ENCODE assay signal across 27 mouse cellular contexts in the genomic region with DNA sequence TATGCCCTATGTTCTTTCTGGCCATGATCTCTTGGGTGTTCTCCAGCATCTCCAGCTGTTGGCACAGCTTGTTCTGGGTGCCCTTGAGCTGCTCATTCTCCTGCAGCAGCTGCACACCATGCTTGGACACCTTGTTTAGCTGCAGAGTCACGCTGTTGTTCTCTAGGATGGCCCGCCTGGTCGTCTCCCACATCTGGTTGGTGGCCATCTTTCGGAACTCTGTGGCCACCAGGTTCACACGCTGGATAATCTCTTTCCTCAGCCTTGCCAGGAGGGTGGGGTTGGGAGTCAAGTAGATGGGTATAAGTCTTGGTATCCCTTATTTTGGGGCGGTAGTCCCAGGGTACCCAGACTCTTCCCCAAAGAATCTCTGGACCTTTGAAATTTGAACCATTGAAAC. TPM values are rescaled to one million over a fixed set of nuclear protein-coding genes. Genes with fewer than 3 reads are reported as not detected.
"Had no signal": no experiment of that assay in that cellular context is flagged by ENCODE, and none has a peak within 500 bp of the region (broad histone marks: within the 10 kb centered on the region; RNA-seq: fewer than 3 reads in every experiment).

No protein-coding gene starts in this region.

- H3K27me3 ChIP-seq: embryonic facial prominence, embryonic 15.5 days had no signal

- H3K4me3 ChIP-seq: embryonic facial prominence, embryonic 10.5 days; embryonic facial prominence, embryonic 12.5 days; embryonic facial prominence, embryonic 13.5 days; embryonic facial prominence, embryonic 15.5 days; erythroblast, embryonic 14.5 days; forebrain, embryonic 10.5 days; forebrain, embryonic 12.5 days; forebrain, embryonic 13.5 days; forebrain, embryonic 15.5 days; gastrocnemius, adult 2 months; heart, adult 2 months; heart, embryonic 10.5 days had no signal

- H3K27ac ChIP-seq: embryonic facial prominence, embryonic 10.5 days; embryonic facial prominence, embryonic 12.5 days; embryonic facial prominence, embryonic 13.5 days; embryonic facial prominence, embryonic 15.5 days; forebrain, embryonic 10.5 days; forebrain, embryonic 12.5 days; forebrain, embryonic 13.5 days; forebrain, embryonic 15.5 days; gastrocnemius, adult 2 months; heart, adult 2 months; heart, embryonic 10.5 days had no signal

- H3K9me3 ChIP-seq: embryonic facial prominence, embryonic 10.5 days; embryonic facial prominence, embryonic 12.5 days; embryonic facial prominence, embryonic 13.5 days; embryonic facial prominence, embryonic 15.5 days; forebrain, embryonic 10.5 days; forebrain, embryonic 12.5 days; forebrain, embryonic 13.5 days; forebrain, embryonic 15.5 days; heart, embryonic 10.5 days had no signal

- H3K9ac ChIP-seq: embryonic facial prominence, embryonic 12.5 days; embryonic facial prominence, embryonic 13.5 days; embryonic facial prominence, embryonic 15.5 days; forebrain, embryonic 12.5 days; forebrain, embryonic 13.5 days; forebrain, embryonic 15.5 days; forebrain, postnatal 0 days had no signal

- H3K4me2 ChIP-seq: embryonic facial prominence, embryonic 12.5 days; embryonic facial prominence, embryonic 13.5 days; embryonic facial prominence, embryonic 15.5 days; forebrain, embryonic 12.5 days; forebrain, embryonic 13.5 days; forebrain, embryonic 15.5 days had no signal

- H3K36me3 ChIP-seq: embryonic facial prominence, embryonic 10.5 days; embryonic facial prominence, embryonic 12.5 days; embryonic facial prominence, embryonic 13.5 days; embryonic facial prominence, embryonic 15.5 days; forebrain, embryonic 10.5 days; forebrain, embryonic 12.5 days; forebrain, embryonic 15.5 days; heart, embryonic 10.5 days had no signal

- ATAC-seq: forebrain, embryonic 13.5 days; forebrain, embryonic 14.5 days; forebrain, embryonic 15.5 days; forebrain, embryonic 16.5 days; forebrain, postnatal 0 days had no signal

RNA-seq across cellular contexts. Expression of a gene that starts 4.1 kb away (rescaled TPM):
- polyA plus RNA-seq: erythroblast, embryonic 14.5 days had no signal

RNA-seq across cellular contexts. Expression of a gene that starts 4.3 kb away (rescaled TPM):
- total RNA-seq: common myeloid progenitor, adult 5-6 weeks; gastrocnemius, adult 2 months; gastrocnemius, postnatal 14 days; gastrocnemius, postnatal 25 days; gastrocnemius, postnatal 36 days; gastrocnemius, postnatal 4 days had no signal
- polyA plus RNA-seq: embryonic facial prominence, embryonic 11.5 days; erythroblast, embryonic 14.5 days had no signal

RNA-seq across cellular contexts. Expression of a gene that starts 4.5 kb away (rescaled TPM):
- total RNA-seq: common myeloid progenitor, adult 5-6 weeks; gastrocnemius, adult 18-20 months; gastrocnemius, adult 2 months; gastrocnemius, adult 8-10 months; gastrocnemius, postnatal 10 days; gastrocnemius, postnatal 25 days; gastrocnemius, postnatal 36 days; gastrocnemius, postnatal 4 days; granulocyte monocyte progenitor cell, adult 5-6 weeks; heart, adult 18-20 months; heart, adult 2 months had no signal
- polyA plus RNA-seq: embryonic facial prominence, embryonic 11.5 days; erythroblast, embryonic 14.5 days had no signal

RNA-seq across cellular contexts. Expression of a gene that starts 38.9 kb away (rescaled TPM):
- total RNA-seq: common myeloid progenitor, adult 5-6 weeks; gastrocnemius, adult 18-20 months; gastrocnemius, adult 2 months; gastrocnemius, adult 8-10 months; gastrocnemius, postnatal 10 days; gastrocnemius, postnatal 14 days; gastrocnemius, postnatal 25 days; gastrocnemius, postnatal 36 days; gastrocnemius, postnatal 4 days; granulocyte monocyte progenitor cell, adult 5-6 weeks; heart, adult 18-20 months; heart, adult 2 months had no signal
- polyA plus RNA-seq: erythroblast, embryonic 14.5 days; gonadal fat pad, adult 2 months; heart, adult 2 months had no signal
